Mouse (Mus musculus): ENCODE results near the gene Hddc2.
A peak's percentile ranks its signal among the peaks of the same experiment; 100 is the strongest.

Hddc2 gene

DNA sequence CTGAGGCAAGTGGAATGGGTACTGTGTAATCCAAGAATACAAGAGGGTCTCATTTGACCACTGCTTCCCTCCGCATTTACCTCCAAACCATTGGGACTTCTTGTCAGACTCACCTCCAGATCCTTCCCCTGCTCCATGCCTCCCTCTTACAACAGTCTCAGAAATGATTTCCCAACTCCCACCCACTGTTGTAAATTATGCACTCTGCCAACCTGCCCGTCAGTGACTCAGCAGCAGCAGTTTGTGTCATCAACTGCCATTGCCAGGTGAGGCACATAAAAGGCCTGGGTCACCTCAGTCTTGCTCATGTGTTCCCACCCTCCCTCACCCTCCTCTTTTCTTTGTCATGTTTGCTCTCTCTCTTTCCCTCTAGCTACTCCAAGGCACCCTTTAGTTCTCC lies 41.0 kb downstream of the Hddc2 start:
- DNase-seq (ENCODE audit: low spot score) = no peak

GRCm38 (mm10) chr10:31354886-31355461 lies 41.8 kb downstream of the Hddc2 start:
- no peak for DNase-seq (ENCODE audit: low spot score)

GRCm38 (mm10) chr10:31359749-31360148 lies 46.6 kb downstream of the Hddc2 start:
- peak; percentile 6 for DNase-seq (ENCODE audit: low spot score)

DNA sequence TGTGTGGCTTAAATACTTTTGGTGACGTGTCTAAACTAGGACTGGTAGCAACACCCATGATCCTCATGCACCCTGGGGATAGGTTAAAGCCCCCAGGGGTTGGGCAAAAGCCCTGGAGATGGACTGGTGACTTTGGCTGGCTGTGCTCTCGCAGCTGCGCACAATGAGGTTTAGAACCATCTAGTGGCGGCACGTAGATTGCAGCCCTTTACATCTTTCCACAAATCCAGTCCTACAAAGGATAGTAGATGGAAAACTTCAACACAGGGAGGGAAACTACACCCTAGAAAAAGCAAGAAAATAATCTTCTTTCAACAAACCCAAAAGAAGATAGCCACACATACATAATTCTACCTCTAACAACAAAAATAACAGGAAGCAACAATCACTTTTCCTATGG lies 57.0 kb downstream of the Hddc2 start:
- peak; percentile 18 for DNase-seq (ENCODE audit: low spot score)
